Mouse (Mus musculus) heart, postnatal 14 days (tissue): ENCODE results near the gene Gm3115. TPM values are rescaled to one million over a fixed set of nuclear protein-coding genes. Genes with fewer than 3 reads are reported as not detected.
"Not testable (repeated sequence)": the region's sequence is repeated elsewhere in the genome, so short reads cannot be mapped to it uniquely, and the experiment has no call there.

Experiments
- DNase-seq, 2 experiments: peaks; one replicate each; pipeline ENCODE4 v3.0.0; 2021 to 2022
- intact Hi-C: fragments of 180-260 bp; cut with DNase I; formaldehyde crosslinking; loops from one replicate; pipeline ENCODE4 v1.15.1; 2025
- long read RNA-seq, 2 experiments: library from polyadenylated mRNA; stranded (forward); transcript quantifications; one replicate each; pipeline ENCODE4 v2.0.0; 2021
- total RNA-seq, 2 experiments: library from RNA; stranded (reverse); gene quantifications; 2 replicates each; pipeline ENCODE4 v1.2.3; 2021

Gm3115 gene
- total RNA-seq = under 1 TPM; 0.19 to 0.20 TPM
- long read RNA-seq, experiment 1 = 0 reads
- long read RNA-seq, experiment 2 = 0 reads

DNA sequence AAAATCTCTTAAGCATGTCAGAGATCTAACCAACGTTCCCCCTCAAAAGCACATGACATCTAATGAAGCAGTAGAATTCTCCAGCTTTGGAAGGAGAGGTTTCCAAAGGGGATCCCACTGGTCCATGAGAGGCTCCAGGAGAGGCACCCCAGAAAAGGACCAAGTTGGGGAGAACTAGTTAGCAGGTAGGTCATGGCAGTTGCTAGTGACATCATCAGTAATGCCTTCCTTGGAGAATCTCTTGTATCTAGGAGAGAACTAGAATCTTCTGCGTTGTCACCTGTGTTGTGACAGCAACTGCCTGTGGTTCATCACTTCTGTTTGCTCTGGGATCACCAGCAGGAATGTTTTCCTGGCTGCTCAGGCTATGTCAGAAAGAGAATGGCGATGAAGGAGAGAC, at the start of gene Gm3115:
Gene Gm3115 (plus strand): TSS at position 301 of the 400 bp plus-strand sequence.
- DNase-seq, intact Hi-C loops: not testable (repeated sequence)

DNA sequence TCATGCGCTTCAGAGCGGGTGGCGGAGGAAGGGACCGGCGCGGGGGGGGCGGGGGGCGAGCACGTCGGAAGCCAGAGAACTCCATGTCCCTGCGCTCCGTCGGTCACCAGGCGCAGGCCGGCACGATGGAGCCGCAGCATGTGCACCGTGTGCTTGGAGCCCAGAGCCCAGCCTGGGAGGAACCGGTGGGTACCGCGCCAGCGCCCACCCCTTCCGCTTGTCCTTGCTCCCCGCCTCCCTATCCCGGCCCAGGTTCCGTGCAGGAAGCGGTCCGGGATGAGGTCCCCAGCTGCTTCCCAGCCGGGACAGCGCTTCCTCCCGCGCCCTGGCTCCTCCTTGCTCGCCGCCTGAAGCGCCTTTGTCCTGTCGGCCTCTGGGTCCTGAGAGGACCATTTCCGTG, 26.5 kb downstream of the Gm3115 start, which contains the start of gene Gm8108:
Gene Gm8108 (plus strand): TSS at position 101 of the 400 bp plus-strand sequence.
- intact Hi-C loops = not testable (repeated sequence)

DNA sequence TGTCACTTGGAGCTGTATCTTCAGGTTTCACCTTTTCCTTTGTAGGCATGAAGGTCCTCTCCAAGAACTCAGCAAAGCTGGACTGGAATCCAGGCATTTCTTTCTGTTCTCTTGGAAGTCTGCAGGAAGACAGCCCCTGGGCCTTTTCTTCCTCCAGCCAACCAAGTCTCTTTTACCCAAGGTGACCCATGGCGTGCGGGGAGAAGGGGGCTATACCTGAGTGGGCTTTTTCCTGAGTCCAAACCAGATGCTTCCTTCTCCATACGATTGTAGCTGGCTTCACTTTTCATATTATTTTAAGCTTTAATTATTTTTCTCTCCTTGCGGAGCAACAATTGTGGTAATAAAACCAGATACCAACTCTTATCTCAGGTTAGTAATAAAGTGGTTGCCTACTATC, 57.7 kb downstream of the Gm3115 start:
- intact Hi-C loops, DNase-seq: not testable (repeated sequence)

More for the DNA sequence above, 26.5 kb downstream of the Gm3115 start, which contains the start of gene Gm8108:
- peak; percentile 17 to 28 for DNase-seq

Other genes starting within 250 kb of the Gm3115 start
- not detected for gene Gm3033, start 237.9 kb upstream of the Gm3115 start, total RNA-seq
- not detected for gene Gm2916, start 199.9 kb upstream of the Gm3115 start, total RNA-seq
- gene Gm3029, start 152.4 kb upstream of the Gm3115 start, total RNA-seq = not detected
- gene Gm3095, start 120.6 kb upstream of the Gm3115 start, total RNA-seq = not detected
- not detected for gene Gm3099, start 85.7 kb upstream of the Gm3115 start, total RNA-seq
- gene Gm5796, start 60.2 kb upstream of the Gm3115 start, total RNA-seq = 1 to 10 TPM in 1 of 2 experiments, under 1 TPM in 1; 0.73 to 1.6 TPM
- gene Gm8108, start 26.4 kb downstream of the Gm3115 start, total RNA-seq = 1 to 10 TPM; 1.6 to 2.5 TPM
- not detected for gene Gm3127, start 80.9 kb downstream of the Gm3115 start, total RNA-seq
- under 1 TPM in 1 of 2 experiments, not detected in 1; 0.17 TPM for gene Gm2974, start 98.5 kb downstream of the Gm3115 start, total RNA-seq
- gene Gm3138, start 165.5 kb downstream of the Gm3115 start, total RNA-seq = not detected
- gene Gm3149, start 233.2 kb downstream of the Gm3115 start, total RNA-seq = not detected